Mouse (Mus musculus) G1E (cell line): Measurements from ENCODE around the gene Arid3a. TPM values are rescaled to one million over a fixed set of nuclear protein-coding genes. Genes with fewer than 3 reads are reported as not detected.

Source experiments
- ATAC-seq: 2 replicates; pipeline ENCODE4 v1.8.0; 2016; ENCODE audit warnings: mild to moderate bottlenecking; ENCODE audit not compliant: insufficient number of reproducible peaks, poor library complexity, low FRiP score, severe bottlenecking; ENCODE audit errors: extremely low read depth
- DNase-seq: peaks from one replicate; pipeline ENCODE4 v3.0.0; 2012; ENCODE audit warnings: low spot score
- H3K27me3 ChIP-seq: 2 replicates; pipeline ENCODE4 v1.6.1; 2012; ENCODE audit warnings: mild to moderate bottlenecking, low read length, inconsistent platforms; ENCODE audit not compliant: insufficient read depth
- H3K36me3 ChIP-seq: replicated peaks from 2 replicates; pipeline ENCODE3; 2012; ENCODE audit warnings: mild to moderate bottlenecking, inconsistent platforms
- H3K4me1 ChIP-seq: 2 replicates; pipeline ENCODE4 v1.6.1; 2012; ENCODE audit warnings: low read depth, low read length, inconsistent platforms, mixed read lengths; ENCODE audit not compliant: insufficient read depth
- H3K4me3 ChIP-seq: 2 replicates; pipeline ENCODE4 v1.5.1; 2012; ENCODE audit warnings: low read depth, mild to moderate bottlenecking, inconsistent platforms, low read length, moderate library complexity, mixed read lengths
- H3K9me3 ChIP-seq: replicated peaks from 2 replicates; pipeline ENCODE4 v1.6.1; 2012; ENCODE audit warnings: inconsistent platforms
- CTCF ChIP-seq: IDR thresholded peaks from 2 replicates; pipeline ENCODE4 v1.5.1; 2012; ENCODE audit warnings: low read depth, low read length, inconsistent platforms, mixed read lengths
- GATA1 ChIP-seq: IDR thresholded peaks from 2 replicates; pipeline ENCODE4 v1.6.1; 2012; ENCODE audit warnings: borderline replicate concordance, low read length, inconsistent platforms, mixed read lengths
- GATA2 ChIP-seq: IDR thresholded peaks from 2 replicates; pipeline ENCODE4 v1.6.1; 2012; ENCODE audit warnings: low read depth, low read length, inconsistent platforms, borderline replicate concordance
- POLR2AphosphoS5 ChIP-seq: IDR thresholded peaks from 2 replicates; pipeline ENCODE4 v1.6.1; 2012; ENCODE audit warnings: low read depth, low read length, inconsistent platforms; ENCODE audit not compliant: insufficient replicate concordance
- TAL1 ChIP-seq: conservative IDR thresholded peaks from 2 replicates; pipeline ENCODE4 v1.6.1; 2012; ENCODE audit warnings: low read depth, low read length, inconsistent platforms, mixed read lengths
- polyA plus RNA-seq: library from polyadenylated mRNA; stranded (reverse); fragments of >175 nt; gene quantifications from 2 replicates; pipeline ENCODE4 v1.2.3, GENCODE M21; 2012
- total RNA-seq, 2 experiments: library from RNA; stranded (forward) in 1 of 2; stranded (reverse) in 1 of 2; fragments of 200-1000 nt in 1 of 2; fragments of >200 nt in 1 of 2; fragmentation: Nextera tagmentation in 1 of 2; gene quantifications; 2 replicates each; pipeline ENCODE4 v1.2.3; 2014 to 2017

The Arid3a gene
- total and polyA plus RNA-seq, 3 experiments = 32.8 to 164 (median 35.4) TPM

GRCm38 (mm10) chr10:79924998-79925784 lies 1.7 kb upstream of the Arid3a start:
- Histone ChIP-seq H3K27me3 (no peaks in the 10 kb centered on the region; the same call in 1 of the 2 replicates), H3K4me1 (peaks cover 47% of the 10 kb centered on the region), H3K9me3 (peaks cover 15% of the 10 kb centered on the region), H3K4me3 (peak overlapping the region; percentile 35; the same call in 1 of the 2 replicates), H3K36me3 (peaks cover 11% of the 10 kb centered on the region)
- TF ChIP-seq TAL1 = no peak
- peak; percentile 100 for TF ChIP-seq CTCF
- ATAC-seq (no peak), DNase-seq (no peak)

- ATAC-seq = no peak
- Histone ChIP-seq H3K4me1 (peaks cover 47% of the 10 kb centered on the region), H3K4me3 (peak overlapping the region; percentile 95), H3K27me3 (no peaks in the 10 kb centered on the region; the same call in 1 of the 2 replicates), H3K9me3 (peaks cover 9% of the 10 kb centered on the region), H3K36me3 (peaks cover 19% of the 10 kb centered on the region)
- TF ChIP-seq CTCF = no peak
- no peak for TF ChIP-seq POLR2AphosphoS5
- no peak for TF ChIP-seq TAL1
- TF ChIP-seq GATA2 = no peak
- TF ChIP-seq GATA1 = no peak
- DNase-seq = no peak
Observed at GRCm38 (mm10) chr10:79925785-79926490, 905 bp upstream of the Arid3a start.

- Histone ChIP-seq H3K4me3 (peak overlapping the region; percentile 95), H3K9me3 (no peaks in the 10 kb centered on the region), H3K4me1 (peaks cover 61% of the 10 kb centered on the region), H3K27me3 (no peaks in the 10 kb centered on the region), H3K36me3 (peaks cover 34% of the 10 kb centered on the region)
- ATAC-seq = no peak
- DNase-seq = peak; percentile 58
- TF ChIP-seq GATA2 (no peak), GATA1 (no peak), TAL1 (no peak), CTCF (no peak), POLR2AphosphoS5 (no peak)
Observed at GRCm38 (mm10) chr10:79927324-79928029, 634 bp downstream of the Arid3a start.

GRCm38 (mm10) chr10:79928030-79928694 lies 1.3 kb downstream of the Arid3a start:
- H3K4me1 ChIP-seq = peaks cover 68% of the 10 kb centered on the region
- DNase-seq = peak; percentile 69
- no peaks in the 10 kb centered on the region for H3K9me3 ChIP-seq
- peaks cover 41% of the 10 kb centered on the region for H3K36me3 ChIP-seq
- TF ChIP-seq CTCF (no peak), GATA1 (no peak), TAL1 (no peak), GATA2 (no peak), POLR2AphosphoS5 (no peak)
- no peak for ATAC-seq
- no peaks in the 10 kb centered on the region for H3K27me3 ChIP-seq
- peak overlapping the region; percentile 95 for H3K4me3 ChIP-seq

GRCm38 (mm10) chr10:79928907-79929701 lies 2.3 kb downstream of the Arid3a start:
- peaks cover 72% of the 10 kb centered on the region for H3K4me1 ChIP-seq
- H3K27me3 ChIP-seq = no peaks in the 10 kb centered on the region
- ATAC-seq (no peak), DNase-seq (no peak)
- TF ChIP-seq CTCF = no peak
- TF ChIP-seq POLR2AphosphoS5 = no peak
- no peak for TF ChIP-seq TAL1
- no peak for TF ChIP-seq GATA1
- TF ChIP-seq GATA2 = no peak
- H3K36me3 ChIP-seq = peaks cover 50% of the 10 kb centered on the region
- peak overlapping the region; percentile 95 for H3K4me3 ChIP-seq
- no peaks in the 10 kb centered on the region for H3K9me3 ChIP-seq
